Mouse (Mus musculus) adrenal gland, adult 8-10 months (tissue): ENCODE data around the gene Tsen54. TPM values are rescaled to one million over a fixed set of nuclear protein-coding genes. Genes with fewer than 3 reads are reported as not detected.

ENCODE experiments used
- DNase-seq: peaks from one replicate; pipeline ENCODE4 v3.0.0; 2022
- microRNA-seq, 2 experiments: library from miRNA; unstranded; fragments of <30 nt; microRNA quantifications; one replicate each; pipeline ENCODE4 v1.2.0; 2022
- total RNA-seq, 4 experiments: library from RNA; stranded (reverse); gene quantifications; 2 replicates each; pipeline ENCODE4 v1.2.4; 2022

The Tsen54 gene
- total RNA-seq, 4 experiments from 2014 or later, result 20.0 to 32.2 (median 25.4) TPM

- DNase-seq, result no peak
These were observed 49.4 kb downstream of the Tsen54 start for GRCm38 (mm10) chr11:115863895-115864294.

GRCm38 (mm10) chr11:115869393-115869792 lies 54.9 kb downstream of the Tsen54 start:
- DNase-seq, result no peak

- no peak for DNase-seq
These were observed 57.9 kb downstream of the Tsen54 start for GRCm38 (mm10) chr11:115872437-115872836.

Small RNAs within 50 kb of the gene (microRNA-seq; reads per million reads assigned to microRNA genes)
- 0.88 to 1.0 reads per million in 2 experiments for gene Mir5621

Other genes with a start within 250 kb of the Tsen54 start
- 100 to 1,000 TPM in 1 of 4 experiments, 10 to 100 TPM in 3; 82.0 to 110 (median 92.1) TPM for gene Mrps7, start 210.8 kb upstream of the Tsen54 start, total RNA-seq
- 10 to 100 TPM; 20.3 to 52.7 (median 37.8) TPM for gene Gga3, start 210.7 kb upstream of the Tsen54 start, total RNA-seq
- gene Mif4gd, start 201.8 kb upstream of the Tsen54 start, total RNA-seq, result 100 to 1,000 TPM; 101 to 135 (median 121) TPM
- gene Slc25a19, start 186.4 kb upstream of the Tsen54 start, total RNA-seq, result 10 to 100 TPM; 59.5 to 94.1 (median 91.2) TPM
- gene Grb2, start 106.1 kb upstream of the Tsen54 start, total RNA-seq, result 100 to 1,000 TPM; 136 to 165 (median 160) TPM
- 100 to 1,000 TPM in 2 of 4 experiments, 10 to 100 TPM in 2; 83.2 to 102 (median 95.5) TPM for gene Tmem94, start 49.3 kb upstream of the Tsen54 start, total RNA-seq
- 10 to 100 TPM; 60.6 to 97.3 (median 78.2) TPM for gene Caskin2, start 1.1 kb upstream of the Tsen54 start, total RNA-seq
- gene Llgl2, start 9.3 kb downstream of the Tsen54 start, total RNA-seq, result 10 to 100 TPM; 10.5 to 13.4 (median 11.5) TPM
- 1 to 10 TPM in 1 of 4 experiments, under 1 TPM in 2, not detected in 1; 0.09 to 1.1 (median 0.32) TPM for gene Myo15b, start 43.7 kb downstream of the Tsen54 start, total RNA-seq
- under 1 TPM; 0.29 to 0.65 (median 0.42) TPM for gene Smim5, start 85.2 kb downstream of the Tsen54 start, total RNA-seq
- not detected for gene Smim6, start 97.3 kb downstream of the Tsen54 start, total RNA-seq
- 10 to 100 TPM; 46.2 to 53.7 (median 48.3) TPM for gene Sap30bp, start 118.6 kb downstream of the Tsen54 start, total RNA-seq
- 10 to 100 TPM; 24.7 to 40.4 (median 36.6) TPM for gene Recql5, start 118.8 kb downstream of the Tsen54 start, total RNA-seq
- 1 to 10 TPM; 3.5 to 5.1 (median 3.9) TPM for gene Itgb4, start 160.0 kb downstream of the Tsen54 start, total RNA-seq
- gene Galk1, start 198.0 kb downstream of the Tsen54 start, total RNA-seq, result 10 to 100 TPM; 37.3 to 55.6 (median 46.4) TPM
- 100 to 1,000 TPM; 302 to 413 (median 377) TPM for gene H3f3b, start 213.2 kb downstream of the Tsen54 start, total RNA-seq
- 10 to 100 TPM; 19.7 to 45.2 (median 29.6) TPM for gene Unk, start 215.6 kb downstream of the Tsen54 start, total RNA-seq